Mouse (Mus musculus): Measurements from ENCODE around the gene Baiap2.

DNA sequence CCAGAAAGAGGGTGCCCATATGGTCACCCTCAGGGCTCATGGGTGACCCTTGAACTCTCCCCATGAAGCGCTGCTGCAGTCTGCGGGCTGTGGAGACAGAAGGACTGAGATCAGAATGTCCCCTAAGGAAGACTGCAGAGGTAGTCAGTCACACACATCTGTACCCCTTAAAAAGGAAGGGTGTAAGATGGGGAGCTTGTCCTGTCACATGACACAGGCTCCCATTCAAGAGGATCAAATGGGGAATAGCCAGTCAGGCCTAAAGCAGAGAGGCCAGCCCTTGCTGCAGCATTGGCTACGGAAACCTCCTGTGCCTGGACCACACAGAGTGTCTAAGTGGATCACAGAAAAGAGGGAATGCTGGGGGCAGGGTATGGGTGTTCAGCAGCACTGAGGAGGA, 90.9 kb downstream of the Baiap2 start:
- TF ChIP-seq CTCF (conservative IDR thresholded peaks at IDR 0.05; ENCODE audit: low read length) (no peak), NANOG (IDR thresholded peaks at IDR 0.05; ENCODE audit: borderline replicate concordance, low read length) (no peak)

Data from E14TG2a.4 (cell line).